Mouse (Mus musculus) R1 (cell line): ENCODE data around the gene Catsper3.
A peak's percentile ranks its signal among the peaks of the same experiment; 100 is the strongest.

Experiments
- DNase-seq: peaks from one replicate; pipeline ENCODE4 v3.0.0-alpha.2; 2018; ENCODE audit warnings: low read depth, low spot score

The Catsper3 gene

DNA sequence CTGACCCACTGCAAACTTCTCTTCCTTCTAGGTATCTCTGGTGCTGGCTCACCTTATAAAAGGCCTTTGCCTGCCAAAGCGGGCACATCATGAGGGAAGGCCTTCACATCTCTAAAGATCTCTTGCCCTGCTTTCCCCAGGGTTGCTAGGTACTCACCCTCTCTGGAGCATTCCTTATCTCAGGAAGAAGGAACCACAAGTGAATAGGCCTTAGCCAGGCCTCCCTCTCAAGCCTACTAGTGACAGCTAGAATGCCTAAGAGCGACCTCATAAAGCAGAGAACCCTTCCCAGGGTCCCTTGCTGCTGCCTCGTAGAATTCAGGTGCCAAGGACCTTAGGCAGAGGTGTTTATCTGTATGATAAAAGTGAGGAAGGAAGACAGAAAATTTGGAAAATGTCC lies at the start of gene Catsper3:
Gene Catsper3 (plus strand): TSS at position 301 of the 400 bp plus-strand sequence.
- no peak for DNase-seq

- DNase-seq = no peak
Measured at GRCm38 (mm10) chr13:55737885-55738284, 46.5 kb upstream of the Catsper3 start.

GRCm38 (mm10) chr13:55742306-55742705 lies 42.1 kb upstream of the Catsper3 start:
- no peak for DNase-seq

DNA sequence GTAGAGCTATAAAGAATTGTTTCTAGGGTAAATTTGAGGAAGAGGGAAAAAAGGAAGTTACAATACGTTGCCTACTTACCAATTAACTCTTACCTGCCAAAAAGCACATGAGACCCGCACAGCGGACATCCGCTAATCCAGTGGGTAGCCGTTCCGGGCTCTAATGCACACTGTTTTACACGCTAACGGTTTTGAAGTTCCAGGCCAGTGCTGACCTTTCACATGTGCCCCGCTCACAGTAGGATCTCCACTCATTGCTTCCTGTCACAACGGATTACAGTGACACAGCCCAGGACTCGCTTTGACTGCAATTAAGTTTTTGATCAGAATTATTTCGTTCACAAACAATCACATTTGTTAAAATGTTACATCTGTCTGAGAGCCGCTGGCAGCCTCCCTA lies 30.0 kb upstream of the Catsper3 start:
- no peak for DNase-seq

DNA sequence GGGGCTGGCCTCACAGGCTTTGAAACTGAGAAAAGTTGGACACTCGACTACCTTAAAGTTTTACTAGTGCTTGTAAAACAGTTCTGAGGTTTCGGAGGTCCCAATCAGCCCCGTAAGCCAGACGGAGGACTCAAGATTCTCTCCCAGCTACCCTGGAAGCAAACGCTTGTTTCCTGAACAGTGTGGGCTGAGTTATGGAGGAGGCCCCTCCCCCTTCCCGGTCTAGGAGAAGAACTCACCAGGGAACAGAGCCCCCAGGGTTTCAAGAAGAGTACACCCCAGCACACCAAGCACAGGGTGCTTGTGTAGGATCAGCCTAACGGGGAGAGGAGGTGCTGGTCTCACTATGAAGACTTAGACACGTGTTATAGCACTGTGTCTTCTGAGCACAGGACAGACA lies 27.6 kb upstream of the Catsper3 start:
- peak; percentile 68 for DNase-seq

DNA sequence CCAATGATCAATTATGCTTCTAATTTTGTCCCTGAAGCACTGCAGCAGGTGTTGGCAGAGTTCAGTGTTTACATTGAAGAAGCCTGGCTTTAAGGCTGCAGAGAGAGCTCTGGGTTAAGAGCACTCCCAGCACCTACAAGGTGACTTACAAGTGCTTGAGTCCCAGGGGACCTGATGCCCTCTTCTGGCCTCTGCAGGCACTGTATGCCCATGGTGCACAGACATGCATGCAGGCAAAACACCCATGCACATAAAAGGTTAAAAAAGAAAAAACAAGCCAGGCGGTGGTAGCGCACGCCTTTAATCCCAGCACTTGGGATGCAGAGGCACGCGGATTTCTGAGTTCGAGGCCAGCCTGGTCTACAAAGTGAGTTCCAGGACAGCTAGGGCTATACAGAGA lies 26.7 kb upstream of the Catsper3 start:
- peak; percentile 78 for DNase-seq

DNA sequence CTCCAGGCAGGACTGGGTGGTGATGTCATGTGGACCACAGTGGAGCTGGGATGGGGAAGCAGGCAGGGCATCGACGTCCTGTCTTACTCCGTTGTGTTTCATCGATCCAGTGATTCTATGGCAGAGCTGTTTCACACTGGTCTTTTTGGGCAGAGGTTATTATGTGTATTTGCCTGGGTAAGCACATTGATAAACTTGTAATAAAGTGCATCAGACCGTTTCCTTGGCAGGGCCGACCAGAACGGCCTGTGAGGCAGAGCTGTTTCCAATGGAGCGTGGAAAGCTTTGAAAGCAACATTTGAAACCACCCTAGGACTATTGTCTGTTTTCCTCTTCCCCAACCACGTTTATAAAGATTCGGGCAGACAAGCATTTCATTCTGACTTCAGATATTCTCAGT lies 23.8 kb upstream of the Catsper3 start:
- DNase-seq = no peak

DNA sequence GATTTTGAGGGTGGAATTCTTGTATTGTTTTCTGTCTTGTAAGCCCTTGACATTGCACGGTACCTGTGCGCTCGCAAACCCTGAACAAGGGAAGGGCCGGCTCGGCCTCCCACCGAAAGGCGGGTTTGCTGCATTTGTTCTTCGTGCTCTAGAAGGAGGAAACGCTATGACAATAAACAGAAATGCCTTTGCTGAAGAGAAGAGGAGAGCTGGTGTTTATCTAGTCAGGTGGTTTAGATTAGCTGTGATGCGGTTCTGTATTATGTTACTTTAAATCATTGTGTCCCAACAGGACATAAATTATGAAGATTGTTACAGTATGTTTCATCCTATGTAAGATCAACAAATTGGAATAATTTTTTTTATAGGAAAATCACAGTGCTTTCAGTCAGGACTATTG lies 22.9 kb upstream of the Catsper3 start:
- no peak for DNase-seq

GRCm38 (mm10) chr13:55774352-55774751 lies 10.0 kb upstream of the Catsper3 start:
- DNase-seq = peak; percentile 29

GRCm38 (mm10) chr13:55775056-55775455 lies 9.3 kb upstream of the Catsper3 start:
- DNase-seq = no peak

GRCm38 (mm10) chr13:55786120-55786519 lies 1.8 kb downstream of the Catsper3 start:
- no peak for DNase-seq

- no peak for DNase-seq
Measured at GRCm38 (mm10) chr13:55801246-55801645, 16.9 kb downstream of the Catsper3 start.

- no peak for DNase-seq
Measured at GRCm38 (mm10) chr13:55803973-55804372, 19.6 kb downstream of the Catsper3 start.

DNA sequence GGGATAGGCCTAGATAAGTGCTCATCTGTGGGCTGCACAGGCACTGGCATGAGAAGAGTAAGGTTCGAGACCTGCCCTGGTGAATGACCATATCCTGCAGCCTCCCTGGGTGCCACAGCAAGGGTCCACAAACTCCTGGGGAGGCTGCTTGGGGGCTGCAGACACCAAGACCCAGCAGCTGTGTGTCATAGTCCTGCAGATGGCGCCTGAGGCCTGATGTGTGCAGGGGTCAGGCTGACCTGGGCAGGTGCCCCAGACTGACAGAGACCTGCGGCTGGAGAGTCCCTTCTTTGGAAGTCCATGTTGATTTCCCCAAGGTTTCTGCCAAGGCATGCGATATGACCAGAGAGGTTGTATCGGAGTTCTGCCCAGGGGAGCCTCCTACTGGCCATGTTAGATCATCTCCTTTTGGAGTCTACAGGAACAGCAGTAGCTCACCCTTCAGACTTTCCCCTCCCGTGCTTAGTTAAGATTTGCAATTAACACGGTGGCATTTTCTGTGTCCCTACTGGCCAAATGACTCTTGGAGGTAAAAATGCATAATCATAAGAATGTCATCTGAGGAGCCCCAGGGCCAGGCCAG lies 24.8 kb downstream of the Catsper3 start:
- DNase-seq = no peak

GRCm38 (mm10) chr13:55809707-55810106 lies 25.3 kb downstream of the Catsper3 start:
- DNase-seq = no peak

DNA sequence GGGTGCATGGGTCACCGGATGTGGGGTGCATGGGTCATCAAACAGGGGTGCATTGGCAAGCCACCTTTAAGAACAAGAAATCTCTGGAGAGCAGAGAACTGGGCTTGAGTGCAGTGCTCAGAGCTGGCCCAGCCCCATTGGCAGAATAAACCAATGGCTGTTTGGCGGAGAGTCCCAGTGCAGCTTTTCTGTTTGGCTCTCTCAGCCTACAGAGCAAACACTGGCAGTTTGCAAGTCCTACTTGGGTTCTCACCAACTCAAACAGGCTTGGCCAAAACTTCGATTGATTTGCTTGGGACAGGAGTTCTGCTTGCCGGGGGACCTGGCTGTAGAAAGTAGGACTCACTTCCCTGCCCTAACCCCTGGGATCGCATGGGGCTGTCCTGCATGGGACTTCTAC lies 26.6 kb downstream of the Catsper3 start:
- no peak for DNase-seq

GRCm38 (mm10) chr13:55813490-55814016 lies 29.2 kb downstream of the Catsper3 start:
- no peak for DNase-seq

DNA sequence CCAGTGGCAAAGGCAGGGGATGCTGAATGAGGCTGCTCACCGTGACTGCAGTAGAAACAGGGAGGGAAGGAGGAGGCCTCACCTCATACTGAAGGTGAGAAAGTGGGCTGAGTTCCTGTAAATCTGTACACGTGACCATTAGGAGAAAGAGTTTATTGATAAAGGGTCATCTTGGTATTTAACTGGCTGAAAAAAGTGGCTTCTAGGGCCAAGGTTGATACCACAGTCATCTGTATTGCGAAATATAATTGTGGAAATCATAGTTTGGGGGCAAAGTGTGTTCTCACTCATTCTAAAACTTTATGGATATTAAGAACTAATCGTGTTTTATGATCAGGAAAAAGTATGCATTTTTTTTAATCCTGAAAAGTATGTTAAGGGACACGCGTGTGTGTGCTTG lies 30.5 kb downstream of the Catsper3 start:
- DNase-seq = no peak

- DNase-seq = no peak
Measured at GRCm38 (mm10) chr13:55822499-55822898, 38.1 kb downstream of the Catsper3 start.

GRCm38 (mm10) chr13:55824151-55824945 lies 40.0 kb downstream of the Catsper3 start:
- peak; percentile 24 for DNase-seq

GRCm38 (mm10) chr13:55825245-55825681 lies 40.9 kb downstream of the Catsper3 start:
- peak; percentile 36 for DNase-seq

GRCm38 (mm10) chr13:55826008-55826671 lies 41.8 kb downstream of the Catsper3 start:
- peak; percentile 58 for DNase-seq
